Mouse (Mus musculus): Measurements from ENCODE around the gene Sufu.

Gene Sufu

GRCm38 (mm10) chr19:46501401-46502068, 104.8 kb downstream of the Sufu start, which contains the start of gene Trim8:
Gene Trim8, plus strand, starts transcription at chr19:46501702.
- DNase-seq, result peak; percentile 84

GRCm38 (mm10) chr19:46502069-46502455, 105.4 kb downstream of the Sufu start:
- peak; percentile 77 for DNase-seq

GRCm38 (mm10) chr19:46502471-46503166, 105.9 kb downstream of the Sufu start:
- peak; percentile 87 for DNase-seq

GRCm38 (mm10) chr19:46503351-46504084, 106.8 kb downstream of the Sufu start:
- peak; percentile 68 for DNase-seq

GRCm38 (mm10) chr19:46504085-46504552, 107.4 kb downstream of the Sufu start:
- DNase-seq, result no peak

- DNase-seq, result no peak
Measured at GRCm38 (mm10) chr19:46504822-46505417, 108.2 kb downstream of the Sufu start.

- DNase-seq, result no peak
Measured at GRCm38 (mm10) chr19:46505646-46506371, 109.1 kb downstream of the Sufu start.

GRCm38 (mm10) chr19:46506372-46506717, 109.6 kb downstream of the Sufu start:
- no peak for DNase-seq

- no peak for DNase-seq
Measured at GRCm38 (mm10) chr19:46507181-46507581, 110.5 kb downstream of the Sufu start.

GRCm38 (mm10) chr19:46507806-46508205, 111.1 kb downstream of the Sufu start:
- DNase-seq, result no peak

- DNase-seq, result no peak
Measured at GRCm38 (mm10) chr19:46508738-46509137, 112.0 kb downstream of the Sufu start.

- no peak for DNase-seq
Measured at GRCm38 (mm10) chr19:46509202-46509601, 112.5 kb downstream of the Sufu start.

GRCm38 (mm10) chr19:46509736-46510135, 113.0 kb downstream of the Sufu start:
- peak; percentile 72 for DNase-seq

- DNase-seq, result no peak
Measured at GRCm38 (mm10) chr19:46510401-46510800, 113.7 kb downstream of the Sufu start.

GRCm38 (mm10) chr19:46510824-46511223, 114.1 kb downstream of the Sufu start:
- no peak for DNase-seq

GRCm38 (mm10) chr19:46511263-46511662, 114.6 kb downstream of the Sufu start:
- DNase-seq, result no peak

GRCm38 (mm10) chr19:46514387-46514786, 117.7 kb downstream of the Sufu start:
- DNase-seq, result no peak

- no peak for DNase-seq
Measured at GRCm38 (mm10) chr19:46515287-46515821, 118.7 kb downstream of the Sufu start.

- DNase-seq, result no peak
Measured at GRCm38 (mm10) chr19:46516667-46517528, 120.2 kb downstream of the Sufu start.

GRCm38 (mm10) chr19:46517529-46518351, 121.0 kb downstream of the Sufu start:
- DNase-seq, result no peak
